8 mouse cellular contexts compared by ENCODE assay signal in genomic region chr4:57847676-57848075, GRCm38 (mm10).
DNase-seq lines count a peak whose midpoint lies in the region; ATAC-seq and TF ChIP-seq lines count a peak whose summit lies in the region.

No protein-coding gene starts in this region.

- H3K36me3 ChIP-seq in forebrain, embryonic 10.5 days (replicated peaks), result peaks cover 19% of the 10 kb centered on the region
- H3K36me3 ChIP-seq in forebrain, embryonic 15.5 days, result no peaks in the 10 kb centered on the region
- no peaks in the 10 kb centered on the region for H3K36me3 ChIP-seq in hindbrain, embryonic 16.5 days (ENCODE audit: control insufficient read depth, insufficient read depth, low read length)
- H3K36me3 ChIP-seq in midbrain, postnatal 0 days (ENCODE audit: insufficient read depth, low read length), result no peaks in the 10 kb centered on the region

- WGBS in forebrain, embryonic 10.5 days, result 86% methylated on average over 3 of the region's 3 CpGs
- WGBS in forebrain, embryonic 15.5 days, result 92% methylated on average over 3 of the region's 3 CpGs
- 80% methylated on average over 3 of the region's 3 CpGs for WGBS in hindbrain, embryonic 16.5 days
- WGBS in midbrain, postnatal 0 days, result 85% methylated on average over 3 of the region's 3 CpGs

- TF ChIP-seq CTCF in layer of hippocampus, adult 2 months (conservative IDR thresholded peaks at IDR 0.05), result no peak
- TF ChIP-seq CTCF in midbrain, postnatal 0 days (IDR thresholded peaks at IDR 0.05), result no peak

- H3K4me2 ChIP-seq in forebrain, embryonic 15.5 days (replicated peaks), result no peak overlapping the region
- H3K4me2 ChIP-seq in hindbrain, embryonic 16.5 days (ENCODE audit: low read length), result peak overlapping the region; percentile 15
- peak overlapping the region; percentile 8; the same call in 1 of the 2 replicates for H3K4me2 ChIP-seq in midbrain, postnatal 0 days (ENCODE audit: low read depth, low read length, poor library complexity, severe bottlenecking)

- no peaks in the 10 kb centered on the region for H3K9me3 ChIP-seq in forebrain, embryonic 10.5 days
- H3K9me3 ChIP-seq in forebrain, embryonic 15.5 days, result no peaks in the 10 kb centered on the region
- H3K9me3 ChIP-seq in hindbrain, embryonic 16.5 days (ENCODE audit: control insufficient read depth, low read length), result no peaks in the 10 kb centered on the region
- H3K9me3 ChIP-seq in midbrain, postnatal 0 days (ENCODE audit: low read length), result no peaks in the 10 kb centered on the region

- ATAC-seq in forebrain, embryonic 15.5 days (replicated peaks), result no peak
- ATAC-seq in hindbrain, embryonic 16.5 days, result no peak
- no peak for ATAC-seq in midbrain, postnatal 0 days (ENCODE audit: low FRiP score)

- H3K4me3 ChIP-seq in forebrain, embryonic 10.5 days, result peak overlapping the region; percentile 52
- no peak overlapping the region for H3K4me3 ChIP-seq in forebrain, embryonic 15.5 days
- peak overlapping the region; percentile 17; the same call in 1 of the 2 replicates for H3K4me3 ChIP-seq in layer of hippocampus, adult 2 months
- no peak overlapping the region for H3K4me3 ChIP-seq in hindbrain, embryonic 16.5 days (ENCODE audit: low read length)
- H3K4me3 ChIP-seq in midbrain, postnatal 0 days (ENCODE audit: low read depth, low read length), result no peak overlapping the region

- H3K27me3 ChIP-seq in forebrain, embryonic 10.5 days (ENCODE audit: poor library complexity, severe bottlenecking), result peaks cover 6% of the 10 kb centered on the region; the same call in 1 of the 2 replicates
- H3K27me3 ChIP-seq in forebrain, embryonic 15.5 days, result no peaks in the 10 kb centered on the region
- no peaks in the 10 kb centered on the region for H3K27me3 ChIP-seq in hindbrain, embryonic 16.5 days (replicated peaks; ENCODE audit: control insufficient read depth, insufficient read depth, low read length)
- no peaks in the 10 kb centered on the region for H3K27me3 ChIP-seq in midbrain, postnatal 0 days (ENCODE audit: insufficient read depth, low read length)

- no peak for DNase-seq in forebrain, embryonic 10.5 days (ENCODE audit: extremely low spot score, low spot score)
- no peak for DNase-seq in layer of hippocampus, adult 2 months (ENCODE audit: low spot score in 2 of 2)
- no peak for DNase-seq in layer of hippocampus, postnatal 36 days
- no peak for DNase-seq in midbrain, postnatal 0 days (ENCODE audit: low spot score)
- DNase-seq in frontal cortex, postnatal 10 days (ENCODE audit: low spot score in 2 of 2), result no peak
- no peak for DNase-seq in cerebellum, adult 9-10 months

- H3K4me1 ChIP-seq in forebrain, embryonic 10.5 days, result peaks cover 59% of the 10 kb centered on the region
- peaks cover 16% of the 10 kb centered on the region for H3K4me1 ChIP-seq in forebrain, embryonic 15.5 days
- peaks cover 7% of the 10 kb centered on the region for H3K4me1 ChIP-seq in hindbrain, embryonic 16.5 days (ENCODE audit: control insufficient read depth, insufficient read depth, low read depth, low read length)
- H3K4me1 ChIP-seq in midbrain, postnatal 0 days (ENCODE audit: insufficient read depth, low read length), result no peaks in the 10 kb centered on the region

- H3K27ac ChIP-seq in forebrain, embryonic 10.5 days, result peak overlapping the region; percentile 88
- no peak overlapping the region for H3K27ac ChIP-seq in forebrain, embryonic 15.5 days (replicated peaks)
- H3K27ac ChIP-seq in layer of hippocampus, adult 2 months, result peak overlapping the region; percentile 21
- H3K27ac ChIP-seq in hindbrain, embryonic 16.5 days (ENCODE audit: low read depth, low read length), result peak overlapping the region; percentile 9
- H3K27ac ChIP-seq in midbrain, postnatal 0 days (ENCODE audit: low read depth, low read length), result 0 out of 2 replicates have a peak overlapping the region, but pooled peaks have one; percentile 39

- no peak overlapping the region for H3K9ac ChIP-seq in forebrain, embryonic 15.5 days (replicated peaks)
- no peak overlapping the region for H3K9ac ChIP-seq in hindbrain, embryonic 16.5 days (ENCODE audit: low read depth, low read length)
- H3K9ac ChIP-seq in midbrain, postnatal 0 days (replicated peaks; ENCODE audit: low read length, poor library complexity, severe bottlenecking), result no peak overlapping the region

Comparison
In these comparisons a context has a peak if more than half of its experiments do, and no peak if none do; other contexts are left out.
1. H3K4me3 ChIP-seq: peak in forebrain, embryonic 10.5 days (single experiment) and layer of hippocampus, adult 2 months (single experiment); none in forebrain, embryonic 15.5 days (single experiment), hindbrain, embryonic 16.5 days (single experiment) and midbrain, postnatal 0 days (single experiment).